Mouse (Mus musculus): ENCODE results near the gene Myo1b. TPM values are rescaled to one million over a fixed set of nuclear protein-coding genes. Genes with fewer than 3 reads are reported as not detected.

Gene Myo1b
- polyA plus RNA-seq, 1 experiment: not detected

DNA sequence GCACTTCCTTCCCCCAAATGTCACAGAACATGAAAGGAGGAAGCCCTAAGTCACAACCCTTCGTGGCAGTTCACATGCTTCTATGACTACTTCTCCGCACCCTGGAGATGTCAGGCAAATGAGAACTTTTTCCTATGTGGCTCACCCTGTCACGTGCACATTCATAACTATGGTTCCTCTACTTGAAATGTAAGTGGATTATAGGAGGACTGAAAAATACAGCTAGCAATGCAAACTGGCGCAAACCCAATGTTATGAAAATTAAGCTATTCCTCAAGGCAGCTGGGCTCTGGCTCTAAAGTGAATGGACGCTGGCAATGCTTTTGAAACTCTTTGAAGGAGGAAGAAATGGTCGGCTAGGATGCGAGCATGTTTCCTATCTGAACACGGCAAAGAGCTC lies 8.1 kb downstream of the Myo1b start:
- TF ChIP-seq GATA1 (IDR thresholded peaks at IDR 0.05; ENCODE audit: low read length) (no peak), TAL1 (IDR thresholded peaks at IDR 0.05; ENCODE audit: low read length) (no peak)
- Histone ChIP-seq H3K4me3 (replicated peaks) (no peak overlapping the region), H3K9me3 (ENCODE audit: control insufficient read depth, low read length) (no peaks in the 10 kb centered on the region), H3K36me3 (ENCODE audit: control insufficient read depth) (no peaks in the 10 kb centered on the region), H3K27me3 (ENCODE audit: control insufficient read depth) (no peaks in the 10 kb centered on the region), H3K4me1 (ENCODE audit: control insufficient read depth) (no peaks in the 10 kb centered on the region)

DNA sequence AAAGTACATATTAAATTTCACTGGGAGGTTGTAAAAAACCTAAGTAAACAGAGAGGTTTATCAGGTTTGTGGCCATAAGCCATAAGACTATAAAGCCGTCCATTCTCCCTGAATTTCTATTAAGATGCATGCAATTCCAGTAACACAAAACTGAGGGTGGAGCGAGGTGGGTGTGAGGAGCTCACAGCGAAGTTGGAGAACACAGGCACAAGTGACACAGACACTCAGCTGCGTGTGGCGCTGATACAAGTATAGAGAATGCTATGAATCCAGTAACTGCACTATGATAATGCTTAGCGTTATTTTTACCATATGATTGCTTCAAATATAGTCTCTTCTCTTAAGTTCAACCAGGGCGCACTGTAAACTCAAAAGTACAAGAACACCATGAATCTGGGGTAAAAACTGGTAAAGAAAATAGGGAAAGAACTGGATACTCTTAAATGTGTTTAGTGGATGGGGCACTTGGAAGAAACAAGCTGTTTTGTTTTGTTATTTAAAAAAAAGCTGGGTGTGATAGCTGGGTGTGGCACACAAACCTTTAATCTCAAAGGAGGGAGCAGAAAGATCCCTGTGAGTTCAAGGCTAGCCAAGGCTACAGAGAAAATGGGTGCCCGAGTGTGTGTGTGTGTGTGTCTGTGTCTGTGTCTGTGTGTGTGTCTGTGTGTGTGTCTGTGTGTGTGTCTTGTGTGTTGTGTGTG lies 9.5 kb downstream of the Myo1b start:
- Histone ChIP-seq H3K9me3 (ENCODE audit: control insufficient read depth, low read length) (no peaks in the 10 kb centered on the region), H3K36me3 (ENCODE audit: control insufficient read depth) (no peaks in the 10 kb centered on the region), H3K4me3 (replicated peaks) (no peak overlapping the region), H3K27me3 (ENCODE audit: control insufficient read depth) (no peaks in the 10 kb centered on the region), H3K4me1 (ENCODE audit: control insufficient read depth) (no peaks in the 10 kb centered on the region)
- TF ChIP-seq TAL1 (IDR thresholded peaks at IDR 0.05; ENCODE audit: low read length): no peak
- TF ChIP-seq GATA1 (IDR thresholded peaks at IDR 0.05; ENCODE audit: low read length): no peak

GRCm38 (mm10) chr1:51905073-51905472 lies 10.8 kb downstream of the Myo1b start:
- Histone ChIP-seq H3K4me3 (replicated peaks) (no peak overlapping the region), H3K4me1 (ENCODE audit: control insufficient read depth) (no peaks in the 10 kb centered on the region), H3K9me3 (ENCODE audit: control insufficient read depth, low read length) (no peaks in the 10 kb centered on the region), H3K27me3 (ENCODE audit: control insufficient read depth) (no peaks in the 10 kb centered on the region), H3K36me3 (ENCODE audit: control insufficient read depth) (no peaks in the 10 kb centered on the region)
- TF ChIP-seq TAL1 (IDR thresholded peaks at IDR 0.05; ENCODE audit: low read length) (no peak), GATA1 (IDR thresholded peaks at IDR 0.05; ENCODE audit: low read length) (no peak)

DNA sequence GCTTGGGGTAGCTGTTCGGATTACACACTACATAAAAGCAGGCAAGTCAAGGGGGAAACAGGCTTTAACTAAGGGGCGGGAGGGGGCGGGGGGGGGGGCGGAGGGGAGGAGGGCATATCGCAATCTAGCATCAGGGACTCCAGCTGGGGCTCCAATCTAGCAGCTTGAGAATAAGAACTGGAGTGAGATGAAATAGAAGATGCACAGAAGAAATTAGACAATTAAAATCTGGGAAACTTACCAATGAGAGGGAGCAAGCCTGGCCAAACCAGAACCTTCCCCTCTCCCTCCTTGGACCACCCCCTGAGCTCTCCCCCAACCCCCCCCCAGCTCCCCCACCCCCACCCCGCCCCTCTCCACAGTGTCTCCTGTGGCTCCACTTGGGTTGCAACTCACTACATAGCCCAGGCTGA lies 18.7 kb downstream of the Myo1b start:
- Histone ChIP-seq H3K27me3 (ENCODE audit: control insufficient read depth) (no peaks in the 10 kb centered on the region), H3K9me3 (ENCODE audit: control insufficient read depth, low read length) (no peaks in the 10 kb centered on the region), H3K36me3 (ENCODE audit: control insufficient read depth) (no peaks in the 10 kb centered on the region), H3K4me3 (replicated peaks) (no peak overlapping the region), H3K4me1 (ENCODE audit: control insufficient read depth) (no peaks in the 10 kb centered on the region)
- no peak for TF ChIP-seq TAL1 (IDR thresholded peaks at IDR 0.05; ENCODE audit: low read length)
- TF ChIP-seq GATA1 (IDR thresholded peaks at IDR 0.05; ENCODE audit: low read length): no peak

- H3K27me3 ChIP-seq (ENCODE audit: control insufficient read depth): no peaks in the 10 kb centered on the region
- no peaks in the 10 kb centered on the region for H3K36me3 ChIP-seq (ENCODE audit: control insufficient read depth)
- no peak overlapping the region for H3K4me3 ChIP-seq (replicated peaks)
- TF ChIP-seq TAL1 (IDR thresholded peaks at IDR 0.05; ENCODE audit: low read length) (no peak), GATA1 (IDR thresholded peaks at IDR 0.05; ENCODE audit: low read length) (no peak)
- no peaks in the 10 kb centered on the region for H3K4me1 ChIP-seq (ENCODE audit: control insufficient read depth)
- H3K9me3 ChIP-seq (ENCODE audit: control insufficient read depth, low read length): no peaks in the 10 kb centered on the region
These were observed 19.9 kb downstream of the Myo1b start for GRCm38 (mm10) chr1:51895961-51896360.

GRCm38 (mm10) chr1:51894721-51895120 lies 21.1 kb downstream of the Myo1b start:
- Histone ChIP-seq H3K27me3 (ENCODE audit: control insufficient read depth) (no peaks in the 10 kb centered on the region), H3K4me3 (replicated peaks) (no peak overlapping the region), H3K4me1 (ENCODE audit: control insufficient read depth) (no peaks in the 10 kb centered on the region), H3K9me3 (ENCODE audit: control insufficient read depth, low read length) (no peaks in the 10 kb centered on the region), H3K36me3 (ENCODE audit: control insufficient read depth) (no peaks in the 10 kb centered on the region)
- TF ChIP-seq TAL1 (IDR thresholded peaks at IDR 0.05; ENCODE audit: low read length) (no peak), GATA1 (IDR thresholded peaks at IDR 0.05; ENCODE audit: low read length) (no peak)

DNA sequence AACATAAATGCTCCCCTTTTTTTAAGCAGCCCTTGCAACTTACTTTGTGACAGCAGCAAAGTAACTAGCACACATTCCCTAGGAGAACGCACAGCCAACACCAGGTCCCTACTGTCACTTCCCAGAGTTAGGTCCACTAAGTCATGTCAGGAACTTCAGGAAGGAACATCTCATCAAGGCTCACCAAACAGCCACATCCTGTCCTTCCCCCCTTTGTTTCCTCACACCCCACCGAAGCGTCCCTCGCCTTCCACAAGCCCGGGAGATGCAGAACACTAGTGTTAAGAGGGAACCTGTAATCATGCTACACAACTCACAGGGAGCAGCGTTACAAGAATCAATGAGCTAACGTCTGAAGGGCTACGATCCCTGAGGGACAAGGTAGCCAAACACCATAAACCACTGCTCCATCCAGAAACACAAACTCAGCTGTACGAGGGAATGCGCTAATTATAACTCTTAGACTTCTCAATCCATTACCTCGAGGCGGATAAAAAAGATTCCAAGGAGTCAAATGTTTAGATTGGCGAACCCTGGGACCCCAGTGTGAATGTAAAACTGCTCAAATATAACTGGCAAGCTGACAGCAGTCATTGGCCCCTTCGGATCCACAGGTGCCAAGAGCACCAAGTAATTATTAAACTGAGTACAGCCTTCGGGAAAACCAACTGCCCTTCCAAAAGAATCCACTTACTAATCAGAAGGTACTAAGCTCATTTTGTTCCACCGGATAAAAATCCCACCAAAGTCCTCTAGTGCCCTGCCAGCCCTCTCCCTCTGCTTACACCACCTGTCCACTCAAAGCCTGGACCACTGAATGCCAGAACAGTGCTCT lies 22.1 kb downstream of the Myo1b start:
- no peak overlapping the region for H3K4me3 ChIP-seq (replicated peaks)
- H3K4me1 ChIP-seq (ENCODE audit: control insufficient read depth): no peaks in the 10 kb centered on the region
- no peaks in the 10 kb centered on the region for H3K27me3 ChIP-seq (ENCODE audit: control insufficient read depth)
- no peaks in the 10 kb centered on the region for H3K36me3 ChIP-seq (ENCODE audit: control insufficient read depth)
- no peak for TF ChIP-seq GATA1 (IDR thresholded peaks at IDR 0.05; ENCODE audit: low read length)
- TF ChIP-seq TAL1 (IDR thresholded peaks at IDR 0.05; ENCODE audit: low read length): no peak
- H3K9me3 ChIP-seq (ENCODE audit: control insufficient read depth, low read length): no peaks in the 10 kb centered on the region

DNA sequence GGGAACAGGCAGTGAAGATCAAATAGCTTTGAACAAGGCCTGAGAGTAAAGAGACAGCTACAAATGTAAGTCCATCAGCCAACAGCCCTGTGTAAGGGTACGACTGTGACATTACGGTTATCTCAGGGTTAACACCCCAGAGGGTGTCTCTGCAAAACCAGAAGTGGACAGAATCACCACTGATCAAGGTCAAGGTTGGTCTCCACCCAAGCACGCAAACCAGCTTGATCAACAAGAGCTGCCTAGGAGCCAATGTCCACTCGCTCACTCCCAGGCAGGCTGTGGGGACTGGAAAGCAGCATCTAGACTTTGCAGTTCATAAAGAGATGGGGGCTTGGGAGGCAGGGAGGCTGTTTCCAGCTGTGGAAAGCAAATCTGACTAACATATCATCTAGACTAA lies 23.9 kb downstream of the Myo1b start:
- TF ChIP-seq GATA1 (IDR thresholded peaks at IDR 0.05; ENCODE audit: low read length) (no peak), TAL1 (IDR thresholded peaks at IDR 0.05; ENCODE audit: low read length) (no peak)
- Histone ChIP-seq H3K9me3 (ENCODE audit: control insufficient read depth, low read length) (no peaks in the 10 kb centered on the region), H3K4me3 (replicated peaks) (no peak overlapping the region), H3K27me3 (ENCODE audit: control insufficient read depth) (no peaks in the 10 kb centered on the region), H3K36me3 (ENCODE audit: control insufficient read depth) (no peaks in the 10 kb centered on the region), H3K4me1 (ENCODE audit: control insufficient read depth) (no peaks in the 10 kb centered on the region)

- TF ChIP-seq TAL1 (IDR thresholded peaks at IDR 0.05; ENCODE audit: low read length): no peak
- no peak for TF ChIP-seq GATA1 (IDR thresholded peaks at IDR 0.05; ENCODE audit: low read length)
- no peak overlapping the region for H3K4me3 ChIP-seq (replicated peaks)
- no peaks in the 10 kb centered on the region for H3K4me1 ChIP-seq (ENCODE audit: control insufficient read depth)
- H3K27me3 ChIP-seq (ENCODE audit: control insufficient read depth): no peaks in the 10 kb centered on the region
- no peaks in the 10 kb centered on the region for H3K36me3 ChIP-seq (ENCODE audit: control insufficient read depth)
- no peaks in the 10 kb centered on the region for H3K9me3 ChIP-seq (ENCODE audit: control insufficient read depth, low read length)
These were observed 27.6 kb downstream of the Myo1b start for GRCm38 (mm10) chr1:51888046-51888813.
